Mouse (Mus musculus): ENCODE results near the gene Magi2. TPM values are rescaled to one million over a fixed set of nuclear protein-coding genes. Genes with fewer than 3 reads are reported as not detected.

Gene Magi2
- polyA plus RNA-seq (2012; fragmentation: generic; extraction: Trizol), result 0.18 TPM
- long read RNA-seq, experiment 1, result 0 reads
- long read RNA-seq, experiment 2, partial matches to known transcripts, result 0 of 2 reads
- long read RNA-seq, experiment 2, other reads (novel, unspliced or antisense), result 2 of 2 reads

DNA sequence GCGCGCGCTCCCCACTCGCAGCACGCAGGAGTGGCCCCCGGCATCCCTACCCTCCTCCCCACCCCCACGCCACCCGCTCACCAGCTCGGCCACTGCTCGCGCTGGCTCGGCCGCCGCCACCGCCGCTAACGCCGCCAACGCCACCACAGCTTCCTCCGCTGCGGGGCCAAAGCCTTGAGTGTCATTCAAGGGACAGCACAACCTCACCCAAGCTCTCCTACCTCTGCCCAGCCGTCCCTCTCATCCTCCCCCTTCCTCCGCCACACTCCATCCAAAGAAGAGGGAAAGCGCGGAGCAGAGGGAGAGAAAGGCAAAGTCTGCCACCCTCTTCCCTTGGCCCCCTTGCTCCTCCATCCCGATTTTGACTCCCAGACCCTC lies at the start of gene Magi2:
Gene Magi2, plus strand, starts transcription at position 171 of the 378 bp plus-strand sequence.
- Histone ChIP-seq H3K4me3 (ENCODE audit: insufficient read depth, poor library complexity, severe bottlenecking) (no peak within 1 kb of the TSS), H3K79me3 (ENCODE audit: low read depth) (no peaks in the 10 kb centered on the region), H3K36me3 (ENCODE audit: control insufficient read depth, insufficient read depth) (no peaks in the 10 kb centered on the region), H3K27me3 (ENCODE audit: control insufficient read depth, insufficient read depth, insufficient read length) (no peaks in the 10 kb centered on the region), H3ac (ENCODE audit: control insufficient read depth, insufficient read length, low read depth) (no peak within 1 kb of the TSS), H3K79me2 (ENCODE audit: control insufficient read depth, insufficient read depth) (no peaks in the 10 kb centered on the region)
- TF ChIP-seq CTCF (IDR thresholded peaks at IDR 0.05; ENCODE audit: control insufficient read depth, insufficient read depth, insufficient read length) (no peak), USF1 (IDR thresholded peaks at IDR 0.05; ENCODE audit: low read depth) (no peak), MYOG (IDR thresholded peaks at IDR 0.05; ENCODE audit: control insufficient read depth, extremely low read depth, insufficient read length) (no peak), MYOD1 (IDR thresholded peaks at IDR 0.05; ENCODE audit: control insufficient read depth, insufficient read length, low read depth) (no peak), CEBPB (IDR thresholded peaks at IDR 0.05; ENCODE audit: low read depth) (no peak)

DNA sequence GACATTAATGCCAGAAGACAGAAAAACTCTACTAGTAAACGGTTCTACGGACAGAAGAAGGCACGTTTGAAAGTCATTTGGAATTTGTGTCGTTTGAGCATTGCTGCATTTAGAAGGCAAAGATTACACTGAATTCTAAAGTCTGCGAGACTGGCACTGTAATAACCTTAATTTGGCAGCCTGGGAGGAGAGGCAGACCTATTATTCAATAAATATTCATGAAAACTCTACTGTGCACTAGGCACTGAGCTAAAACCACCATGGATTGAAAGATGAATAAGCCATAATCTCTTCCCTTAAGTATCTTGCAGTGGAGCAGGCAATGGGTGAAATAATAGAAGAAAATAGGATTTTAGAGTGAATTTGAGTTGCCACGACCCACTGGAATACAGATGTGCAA lies 48.2 kb upstream of the Magi2 start:
- H3K4me3 ChIP-seq (ENCODE audit: insufficient read depth, poor library complexity, severe bottlenecking), result no peak overlapping the region
- no peak for TF ChIP-seq CEBPB (IDR thresholded peaks at IDR 0.05; ENCODE audit: low read depth)
- TF ChIP-seq MAX (IDR thresholded peaks at IDR 0.05), result no peak
- no peak for TF ChIP-seq USF1 (IDR thresholded peaks at IDR 0.05; ENCODE audit: low read depth)
- no peak for TF ChIP-seq FOSL1 (IDR thresholded peaks at IDR 0.05; ENCODE audit: insufficient read depth, low read length, poor library complexity, severe bottlenecking)
- TF ChIP-seq MYOD1 (IDR thresholded peaks at IDR 0.05; ENCODE audit: control insufficient read depth, insufficient read length, low read depth), result no peak
- TF ChIP-seq MYOG (IDR thresholded peaks at IDR 0.05; ENCODE audit: control insufficient read depth, extremely low read depth, insufficient read length), result no peak
- TF ChIP-seq CTCF (IDR thresholded peaks at IDR 0.05; ENCODE audit: control insufficient read depth, insufficient read depth, insufficient read length), result no peak
- no peak overlapping the region for H3ac ChIP-seq (ENCODE audit: control insufficient read depth, insufficient read length, low read depth)
- H3K36me3 ChIP-seq (ENCODE audit: control insufficient read depth, insufficient read depth), result no peaks in the 10 kb centered on the region
- no peaks in the 10 kb centered on the region for H3K27me3 ChIP-seq (ENCODE audit: control insufficient read depth, insufficient read depth, insufficient read length)
- no peaks in the 10 kb centered on the region for H3K79me3 ChIP-seq (ENCODE audit: low read depth)
- no peaks in the 10 kb centered on the region for H3K79me2 ChIP-seq (ENCODE audit: control insufficient read depth, insufficient read depth)

DNA sequence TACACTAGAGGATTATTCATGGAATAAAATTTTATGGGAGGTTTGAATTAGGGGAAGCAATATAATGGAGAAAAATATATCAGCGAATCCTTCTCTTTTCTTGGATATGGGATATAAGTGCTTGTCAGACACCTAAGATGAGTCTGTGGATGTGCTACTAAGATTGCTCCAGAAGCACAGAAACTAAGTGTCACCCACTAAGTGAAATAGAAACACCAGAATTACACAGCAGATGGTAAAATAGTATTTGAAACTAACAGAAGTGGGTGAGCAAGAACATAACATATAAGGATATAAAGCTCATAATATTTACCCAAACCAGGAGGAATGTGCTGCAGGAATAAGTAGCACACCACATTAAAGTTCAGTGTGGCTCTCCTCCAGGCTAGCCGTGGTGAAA lies 40.7 kb upstream of the Magi2 start:
- H3K79me2 ChIP-seq (ENCODE audit: control insufficient read depth, insufficient read depth), result no peaks in the 10 kb centered on the region
- H3ac ChIP-seq (ENCODE audit: control insufficient read depth, insufficient read length, low read depth), result no peak overlapping the region
- no peak overlapping the region for H3K4me3 ChIP-seq (ENCODE audit: insufficient read depth, poor library complexity, severe bottlenecking)
- TF ChIP-seq CEBPB (IDR thresholded peaks at IDR 0.05; ENCODE audit: low read depth) (no peak), FOSL1 (IDR thresholded peaks at IDR 0.05; ENCODE audit: insufficient read depth, low read length, poor library complexity, severe bottlenecking) (no peak), CTCF (IDR thresholded peaks at IDR 0.05; ENCODE audit: control insufficient read depth, insufficient read depth, insufficient read length) (no peak), MAX (IDR thresholded peaks at IDR 0.05) (no peak), USF1 (IDR thresholded peaks at IDR 0.05; ENCODE audit: low read depth) (no peak), MYOD1 (IDR thresholded peaks at IDR 0.05; ENCODE audit: control insufficient read depth, insufficient read length, low read depth) (no peak), MYOG (IDR thresholded peaks at IDR 0.05; ENCODE audit: control insufficient read depth, extremely low read depth, insufficient read length) (no peak)
- no peaks in the 10 kb centered on the region for H3K27me3 ChIP-seq (ENCODE audit: control insufficient read depth, insufficient read depth, insufficient read length)
- H3K36me3 ChIP-seq (ENCODE audit: control insufficient read depth, insufficient read depth), result no peaks in the 10 kb centered on the region
- H3K79me3 ChIP-seq (ENCODE audit: low read depth), result no peaks in the 10 kb centered on the region

DNA sequence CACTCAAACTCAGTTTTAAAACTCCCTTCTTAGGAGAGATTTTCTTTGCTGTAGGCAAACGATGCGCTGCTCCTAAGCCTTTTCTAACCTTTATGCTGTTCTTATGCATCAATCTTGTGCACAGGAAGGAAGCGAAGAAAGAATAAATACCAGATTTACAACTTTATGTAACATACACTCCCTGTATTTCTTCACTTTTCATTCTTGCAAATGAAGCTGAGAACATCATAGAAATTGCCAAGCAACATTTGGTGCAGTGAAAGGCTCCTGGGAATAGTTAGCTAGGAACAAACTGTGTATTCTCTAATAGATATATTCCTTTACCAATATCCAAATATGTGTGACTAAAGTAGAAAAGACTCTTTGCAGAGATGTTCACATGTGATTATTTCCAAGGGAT lies 15.2 kb upstream of the Magi2 start:
- Histone ChIP-seq H3K79me2 (ENCODE audit: control insufficient read depth, insufficient read depth) (no peaks in the 10 kb centered on the region), H3K79me3 (ENCODE audit: low read depth) (no peaks in the 10 kb centered on the region)
- no peak for TF ChIP-seq MAX (IDR thresholded peaks at IDR 0.05)

DNA sequence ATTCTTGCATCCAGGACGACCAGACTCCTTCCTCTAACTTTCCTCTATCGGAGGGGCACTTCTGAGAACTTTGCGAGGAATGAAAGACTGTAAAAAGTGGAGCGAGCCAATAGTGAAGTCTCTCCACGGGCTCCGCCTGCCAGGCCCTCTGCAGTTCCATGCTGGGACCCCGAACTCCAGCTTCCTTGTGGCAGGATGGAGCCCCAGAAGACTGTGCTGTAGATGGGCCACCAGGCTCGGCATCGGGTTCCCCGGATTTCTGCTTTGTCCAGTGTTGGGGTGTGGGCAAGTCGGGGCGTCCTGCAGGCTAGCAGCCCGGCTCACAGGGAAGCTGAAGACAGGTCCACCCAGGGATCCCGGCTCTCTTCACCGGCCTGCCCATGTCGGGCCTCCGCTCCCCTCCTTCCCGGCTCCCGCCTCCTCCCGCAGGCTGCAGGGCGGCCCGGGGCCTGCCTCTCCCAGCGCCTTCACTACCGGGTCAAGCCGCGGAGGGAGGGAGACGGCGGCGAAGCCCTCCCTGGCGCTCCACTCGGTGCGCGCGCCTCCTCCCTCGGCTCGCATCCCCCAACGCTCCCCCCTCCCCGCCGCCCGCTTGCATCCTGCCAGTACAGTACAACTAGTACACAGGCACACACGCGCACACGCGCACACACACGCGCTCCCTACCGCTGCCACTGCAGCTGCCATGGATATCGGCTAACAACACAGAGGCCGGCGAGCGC lies 531 bp upstream of the Magi2 start:
- Histone ChIP-seq H3K79me3 (ENCODE audit: low read depth) (no peaks in the 10 kb centered on the region), H3K27me3 (ENCODE audit: control insufficient read depth, insufficient read depth, insufficient read length) (no peaks in the 10 kb centered on the region), H3K79me2 (ENCODE audit: control insufficient read depth, insufficient read depth) (no peaks in the 10 kb centered on the region), H3ac (ENCODE audit: control insufficient read depth, insufficient read length, low read depth) (no peak overlapping the region), H3K4me3 (ENCODE audit: insufficient read depth, poor library complexity, severe bottlenecking) (no peak overlapping the region), H3K36me3 (ENCODE audit: control insufficient read depth, insufficient read depth) (no peaks in the 10 kb centered on the region)
- TF ChIP-seq MYOD1 (IDR thresholded peaks at IDR 0.05; ENCODE audit: control insufficient read depth, insufficient read length, low read depth) (no peak), MAX (IDR thresholded peaks at IDR 0.05) (no peak)

More for the DNA sequence above, 15.2 kb upstream of the Magi2 start:
- Histone ChIP-seq H3K4me3 (ENCODE audit: insufficient read depth, poor library complexity, severe bottlenecking) (no peak overlapping the region), H3K36me3 (ENCODE audit: control insufficient read depth, insufficient read depth) (no peaks in the 10 kb centered on the region), H3K27me3 (ENCODE audit: control insufficient read depth, insufficient read depth, insufficient read length) (no peaks in the 10 kb centered on the region), H3ac (ENCODE audit: control insufficient read depth, insufficient read length, low read depth) (no peak overlapping the region)

DNA sequence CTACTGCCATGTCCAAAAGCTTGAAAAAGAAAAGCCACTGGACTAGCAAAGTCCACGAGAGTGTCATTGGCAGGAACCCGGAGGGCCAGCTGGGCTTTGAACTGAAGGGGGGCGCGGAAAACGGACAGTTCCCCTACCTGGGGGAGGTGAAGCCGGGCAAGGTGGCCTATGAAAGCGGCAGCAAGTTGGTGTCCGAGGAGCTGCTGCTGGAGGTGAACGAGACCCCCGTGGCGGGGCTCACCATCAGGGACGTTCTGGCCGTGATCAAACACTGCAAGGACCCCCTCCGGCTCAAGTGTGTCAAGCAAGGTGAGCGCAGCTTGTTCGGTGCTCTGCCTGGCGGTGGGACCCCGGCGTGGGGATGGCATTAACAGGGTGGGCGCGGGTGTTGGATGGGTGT lies 445 bp downstream of the Magi2 start:
- Histone ChIP-seq H3K79me3 (ENCODE audit: low read depth) (no peaks in the 10 kb centered on the region), H3K36me3 (ENCODE audit: control insufficient read depth, insufficient read depth) (no peaks in the 10 kb centered on the region), H3K27me3 (ENCODE audit: control insufficient read depth, insufficient read depth, insufficient read length) (no peaks in the 10 kb centered on the region), H3K79me2 (ENCODE audit: control insufficient read depth, insufficient read depth) (no peaks in the 10 kb centered on the region), H3ac (ENCODE audit: control insufficient read depth, insufficient read length, low read depth) (no peak overlapping the region), H3K4me3 (ENCODE audit: insufficient read depth, poor library complexity, severe bottlenecking) (no peak overlapping the region)
- TF ChIP-seq CEBPB (IDR thresholded peaks at IDR 0.05; ENCODE audit: low read depth), result no peak
- no peak for TF ChIP-seq USF1 (IDR thresholded peaks at IDR 0.05; ENCODE audit: low read depth)
- no peak for TF ChIP-seq FOSL1 (IDR thresholded peaks at IDR 0.05; ENCODE audit: insufficient read depth, low read length, poor library complexity, severe bottlenecking)
- no peak for TF ChIP-seq MAX (IDR thresholded peaks at IDR 0.05)
- no peak for TF ChIP-seq MYOD1 (IDR thresholded peaks at IDR 0.05; ENCODE audit: control insufficient read depth, insufficient read length, low read depth)
- no peak for TF ChIP-seq CTCF (IDR thresholded peaks at IDR 0.05; ENCODE audit: control insufficient read depth, insufficient read depth, insufficient read length)
- TF ChIP-seq MYOG (IDR thresholded peaks at IDR 0.05; ENCODE audit: control insufficient read depth, extremely low read depth, insufficient read length), result no peak

All from C2C12 (cell line).